Mouse (Mus musculus): Measurements from ENCODE around the gene Kcne1.

Kcne1 gene

DNA sequence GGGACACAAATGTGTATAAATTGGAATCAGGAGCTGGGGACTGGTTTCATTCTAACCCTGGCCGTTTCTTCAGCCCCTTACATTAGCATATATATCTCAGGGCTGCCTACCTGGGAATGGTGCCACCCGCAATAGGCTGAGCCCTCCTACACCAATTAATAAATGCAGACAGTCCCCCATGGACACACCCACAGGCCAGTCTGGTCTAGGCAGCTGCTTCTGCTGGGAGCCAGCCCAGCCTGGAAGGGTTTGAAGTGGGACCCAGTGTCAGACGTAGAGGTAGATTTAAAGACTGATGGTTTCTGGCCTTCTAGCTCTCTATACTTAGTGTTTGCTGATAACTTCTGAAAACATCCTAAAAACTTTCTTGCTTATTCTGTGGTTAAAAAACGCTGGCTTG, 50.1 kb downstream of the Kcne1 start:
- DNase-seq (ENCODE audit: low read depth, low spot score), result no peak

DNA sequence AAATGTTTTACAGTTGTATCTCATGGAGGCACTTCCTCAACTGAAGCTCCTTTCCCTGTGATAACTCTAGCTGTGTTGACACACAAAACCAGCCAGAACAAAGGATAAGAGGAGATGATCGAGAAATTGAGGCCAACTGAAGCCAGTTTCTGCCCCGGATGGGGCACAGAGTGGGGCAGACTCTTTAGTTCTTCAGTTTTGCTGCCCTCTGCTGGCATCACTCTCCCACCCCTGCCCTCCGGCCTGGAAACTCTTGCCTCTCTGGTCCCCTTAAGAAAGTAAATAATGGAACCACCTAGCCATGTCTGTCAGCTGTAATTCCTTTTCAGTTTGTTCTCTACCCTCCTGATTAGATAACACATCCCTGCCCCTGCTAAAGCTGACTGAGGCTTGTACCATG, 51.3 kb downstream of the Kcne1 start:
- no peak for DNase-seq (ENCODE audit: low read depth, low spot score)

DNA sequence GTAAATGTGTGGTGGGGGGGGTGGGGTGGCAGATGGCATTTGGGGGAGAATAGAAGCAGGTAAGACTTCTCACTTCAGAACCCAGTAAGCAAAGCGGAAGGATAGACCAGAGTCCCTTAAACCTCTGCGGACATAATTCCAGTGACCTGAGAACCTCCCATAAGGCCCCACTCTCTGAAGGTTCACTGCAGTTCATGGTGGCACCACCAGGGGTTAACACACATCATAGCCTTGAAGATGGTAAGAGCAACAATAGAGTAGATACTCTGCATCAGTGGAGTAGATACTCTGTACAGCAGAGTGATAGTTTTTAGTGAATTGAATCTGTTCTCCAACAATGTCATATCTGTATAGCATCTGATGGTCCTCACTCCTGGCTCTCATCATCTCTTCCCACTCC, 53.7 kb downstream of the Kcne1 start:
- DNase-seq (ENCODE audit: low read depth, low spot score), result peak; percentile 60

DNA sequence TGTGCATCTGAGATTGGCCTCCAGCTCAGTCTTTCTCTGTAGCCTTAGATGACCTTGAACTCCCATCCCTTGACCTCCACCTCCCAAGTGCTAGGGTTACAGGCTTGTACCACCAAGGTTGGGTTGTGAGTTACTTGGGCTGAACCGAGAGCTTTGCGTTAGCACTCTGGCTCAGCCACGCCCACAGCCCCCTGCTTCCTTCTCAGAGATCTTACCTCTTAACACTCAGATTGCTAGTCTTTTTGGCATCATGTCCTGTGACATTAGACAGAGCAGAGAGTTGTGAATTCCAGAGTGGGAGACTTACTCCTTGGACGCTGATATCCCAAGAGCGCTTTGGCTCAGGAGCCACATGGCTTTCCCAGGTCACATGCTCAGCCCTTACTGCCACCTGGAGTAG, 56.8 kb downstream of the Kcne1 start:
- no peak for DNase-seq (ENCODE audit: low read depth, low spot score)

DNA sequence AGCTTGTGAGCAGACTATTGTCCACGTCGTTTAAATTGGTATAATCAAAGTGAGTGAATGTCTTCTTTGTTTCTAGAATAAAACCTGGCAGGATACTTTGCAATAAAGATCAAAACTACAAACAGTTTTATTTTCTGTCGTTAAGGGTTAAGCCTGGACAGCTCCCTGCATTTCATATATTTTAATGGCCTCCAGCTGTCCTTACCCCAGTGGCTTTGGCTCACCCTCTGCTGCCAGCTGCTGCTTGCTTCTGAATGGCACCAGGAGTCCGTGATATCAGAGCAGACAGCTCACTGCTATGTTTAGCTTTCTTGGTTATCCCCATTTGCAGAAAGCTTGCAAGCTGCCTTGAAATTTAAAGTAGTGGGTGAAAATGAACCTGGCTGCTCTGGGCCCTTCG, 57.3 kb downstream of the Kcne1 start:
- peak; percentile 48 for DNase-seq (ENCODE audit: low read depth, low spot score)

DNA sequence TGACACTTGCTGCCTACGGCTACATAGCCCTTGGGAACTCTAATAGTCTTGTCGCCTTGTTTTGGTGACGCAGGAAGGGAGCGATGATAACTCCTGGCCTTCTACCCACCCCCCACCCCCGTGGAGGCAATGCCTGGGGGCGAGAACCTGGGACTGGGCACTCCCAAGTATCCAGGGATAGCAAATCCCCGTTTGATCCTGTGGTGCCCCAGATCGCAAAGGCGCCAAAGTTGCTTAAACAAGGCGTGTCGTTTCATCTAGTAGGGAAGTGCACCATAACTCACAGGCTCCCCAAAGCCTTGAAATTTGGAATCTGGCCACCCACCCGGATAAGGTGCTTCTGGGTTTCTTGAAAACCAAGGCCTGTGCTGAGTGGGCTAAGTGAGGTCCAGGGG, 57.9 kb downstream of the Kcne1 start:
- DNase-seq (ENCODE audit: low read depth, low spot score), result no peak

DNA sequence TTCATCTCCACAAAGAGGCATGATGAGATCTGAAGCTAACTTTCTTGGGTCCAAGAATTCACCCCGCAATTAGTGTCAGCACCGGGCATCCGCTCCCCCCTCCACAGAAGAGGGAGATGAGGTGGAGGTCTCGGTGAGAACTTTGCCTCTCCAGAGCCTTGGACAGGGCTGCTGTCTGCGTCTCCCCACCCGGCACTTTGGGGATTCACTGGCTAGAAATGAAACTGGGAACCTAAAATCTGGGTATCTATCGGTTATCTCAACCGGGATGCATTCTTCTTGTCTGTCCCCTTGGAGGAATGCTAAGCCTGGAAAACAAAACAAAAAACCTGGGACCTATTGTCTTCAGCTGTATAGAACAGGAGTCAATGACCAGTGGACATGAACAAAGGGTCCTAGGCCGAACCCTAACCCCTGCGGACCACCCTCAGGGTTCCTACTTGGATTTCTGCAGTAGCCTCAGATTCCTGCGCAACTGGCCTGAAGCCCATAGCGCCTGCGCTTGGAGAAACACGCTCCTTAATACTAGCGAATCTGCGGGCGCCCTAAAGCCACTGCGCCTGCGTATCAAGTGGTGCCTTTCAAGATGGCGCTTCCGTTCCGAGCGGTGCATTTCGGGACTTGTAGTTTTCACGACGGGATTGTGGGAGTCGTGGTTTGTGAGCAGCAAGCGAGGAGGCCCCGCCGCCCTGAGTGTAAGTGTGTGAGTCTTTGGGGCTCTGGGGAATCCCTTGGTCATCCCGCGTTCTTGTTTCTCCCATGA, 58.4 kb downstream of the Kcne1 start, which contains the start of gene Smim11:
Gene Smim11, plus strand, starts transcription at position 638 of the 763 bp plus-strand sequence.
- DNase-seq (ENCODE audit: low read depth, low spot score), result peak; percentile 99
